Mouse (Mus musculus): Measurements from ENCODE around the gene Mtch2. TPM values are rescaled to one million over a fixed set of nuclear protein-coding genes. Genes with fewer than 3 reads are reported as not detected.
"Not testable (repeated sequence)": the region's sequence is repeated elsewhere in the genome, so short reads cannot be mapped to it uniquely, and the experiment has no call there.

The Mtch2 gene
- polyA plus RNA-seq, 1 experiment from 2014 or later, result 232 TPM

DNA sequence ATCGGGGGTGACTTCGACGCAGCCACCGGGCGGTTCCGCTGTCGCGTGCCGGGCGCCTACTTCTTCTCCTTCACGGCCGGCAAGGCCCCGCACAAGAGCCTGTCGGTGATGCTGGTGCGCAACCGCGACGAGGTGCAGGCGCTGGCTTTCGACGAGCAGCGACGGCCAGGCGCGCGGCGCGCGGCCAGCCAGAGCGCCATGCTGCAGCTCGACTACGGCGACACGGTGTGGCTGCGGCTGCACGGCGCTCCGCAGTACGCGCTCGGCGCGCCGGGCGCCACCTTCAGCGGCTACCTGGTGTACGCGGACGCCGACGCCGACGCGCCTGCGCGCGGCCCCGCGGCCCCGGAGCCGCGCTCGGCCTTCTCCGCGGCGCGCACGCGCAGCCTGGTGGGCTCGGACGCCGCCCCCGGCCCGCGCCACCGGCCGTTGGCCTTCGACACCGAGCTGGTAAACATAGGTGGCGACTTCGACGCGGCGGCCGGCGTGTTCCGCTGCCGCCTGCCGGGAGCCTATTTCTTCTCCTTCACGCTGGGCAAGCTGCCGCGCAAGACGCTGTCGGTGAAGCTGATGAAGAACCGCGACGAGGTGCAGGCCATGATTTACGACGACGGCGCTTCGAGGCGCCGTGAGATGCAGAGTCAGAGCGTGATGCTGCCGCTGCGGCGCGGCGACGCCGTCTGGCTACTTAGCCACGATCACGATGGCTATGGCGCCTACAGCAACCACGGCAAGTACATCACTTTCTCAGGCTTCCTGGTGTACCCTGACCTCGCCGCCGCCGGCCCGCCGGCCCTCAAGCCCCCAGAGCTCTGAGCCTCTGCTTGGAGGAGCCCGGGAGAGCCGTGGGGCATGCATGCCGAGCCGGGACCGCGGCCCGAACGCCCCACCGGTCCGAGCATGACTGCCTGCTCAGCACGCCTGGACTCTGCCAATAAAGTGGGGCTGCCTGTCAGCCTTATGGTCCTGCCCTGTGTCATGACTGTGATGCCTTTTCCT, 42.9 kb downstream of the Mtch2 start:
- Histone ChIP-seq H3K36me3 (0 out of 2 replicates have a peak, but pooled peaks cover 5% of the 10 kb centered on the region), H3K9ac (peak overlapping the region; percentile 33), H3K27me3 (replicated peaks) (peaks cover 43% of the 10 kb centered on the region), H3K4me3 (replicated peaks) (peak overlapping the region; percentile 49), H3K27ac (no peak overlapping the region), H3K4me2 (peak overlapping the region; percentile 73), H3K9me3 (no peaks in the 10 kb centered on the region), H3K4me1 (peaks cover 16% of the 10 kb centered on the region; the same call in 1 of the 2 replicates)
- peak; percentile 72 for ATAC-seq (ENCODE audit: insufficient read depth, low FRiP score, low read depth)
- 4% methylated on average over 115 of the region's 133 CpGs for WGBS

DNA sequence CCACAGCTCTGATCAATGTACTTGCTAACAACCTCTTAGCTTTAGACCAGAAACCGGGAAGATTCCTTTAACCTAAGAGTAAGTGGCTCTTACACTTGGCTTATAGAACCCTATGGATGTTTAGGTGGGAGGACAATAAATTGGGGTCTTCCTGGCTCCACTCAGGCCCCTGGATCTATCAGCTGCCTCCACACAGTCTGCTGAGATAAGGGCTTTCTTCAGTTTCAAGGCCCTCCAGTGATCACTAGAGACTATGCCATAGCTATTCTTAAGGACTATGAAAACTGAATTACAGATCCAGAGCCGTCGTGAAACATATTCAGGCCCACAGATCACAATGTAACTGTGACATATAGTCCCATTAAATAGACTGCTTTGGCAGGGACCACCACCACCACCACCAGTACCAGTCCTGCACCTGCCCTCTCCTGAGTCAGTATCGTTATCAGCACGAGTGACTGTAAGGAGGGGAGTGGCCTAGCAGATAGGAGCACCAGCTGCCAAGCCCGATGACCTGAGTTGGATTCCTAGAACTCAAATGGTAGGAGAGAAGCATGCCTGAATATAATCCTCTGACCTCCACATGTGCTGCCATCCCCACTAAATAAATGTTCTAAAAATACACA, 46.8 kb downstream of the Mtch2 start:
- ATAC-seq (ENCODE audit: insufficient read depth, low FRiP score, low read depth), result peak; percentile 68; the same call in 1 of the 2 replicates
- WGBS, result 73% methylated on average over 6 of the region's 6 CpGs
- Histone ChIP-seq H3K9me3 (no peaks in the 10 kb centered on the region), H3K27ac (no peak overlapping the region), H3K4me1 (peaks cover 11% of the 10 kb centered on the region; the same call in 1 of the 2 replicates), H3K9ac (no peak overlapping the region), H3K36me3 (peaks cover 29% of the 10 kb centered on the region), H3K4me2 (no peak overlapping the region), H3K4me3 (replicated peaks) (no peak overlapping the region), H3K27me3 (replicated peaks) (peaks cover 8% of the 10 kb centered on the region)

DNA sequence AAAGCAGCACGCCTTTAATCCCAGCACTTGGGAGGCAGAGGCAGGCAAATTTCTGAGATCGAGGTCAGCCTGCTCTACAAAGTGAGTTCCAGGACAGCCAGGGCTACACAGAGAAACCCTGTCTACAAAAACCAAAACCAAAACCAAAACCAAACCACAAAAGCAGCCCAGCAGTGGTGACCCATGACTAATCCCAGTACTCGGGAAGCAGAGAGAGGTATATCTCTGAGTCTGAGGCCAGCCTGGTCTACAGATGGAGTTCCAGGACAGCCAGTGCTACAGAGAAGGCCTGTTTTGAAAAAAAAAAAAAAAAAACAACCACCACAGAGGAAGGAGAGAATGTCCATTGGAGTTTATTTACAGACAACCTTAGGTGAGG, 47.3 kb downstream of the Mtch2 start:
- peaks cover 29% of the 10 kb centered on the region for H3K36me3 ChIP-seq

DNA sequence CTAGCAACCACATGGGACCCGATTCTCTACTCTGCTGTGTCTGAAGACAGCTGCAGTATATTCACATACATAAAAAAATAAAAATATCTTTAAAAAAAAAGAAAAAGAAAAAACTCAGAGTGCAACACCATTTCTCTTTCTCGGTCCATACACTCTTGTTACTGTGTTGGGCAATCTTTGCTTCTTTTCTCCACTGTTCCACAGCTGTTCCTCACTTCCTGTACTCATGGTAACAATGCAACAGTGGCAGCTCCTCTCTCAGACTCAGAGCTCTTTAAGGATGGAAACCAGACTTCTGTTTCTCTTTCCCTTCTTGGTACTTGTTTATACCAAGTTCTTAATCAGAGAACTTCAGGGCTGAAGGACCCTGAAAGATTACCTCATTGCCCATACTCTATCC, 56.4 kb downstream of the Mtch2 start:
- ATAC-seq (ENCODE audit: insufficient read depth, low FRiP score, low read depth), result no peak
- peaks cover 10% of the 10 kb centered on the region for H3K36me3 ChIP-seq

More for the DNA sequence above, 47.3 kb downstream of the Mtch2 start:
- WGBS, result 87% methylated on average over 3 of the region's 3 CpGs
- not testable (repeated sequence) for H3K27me3 ChIP-seq (replicated peaks); H3K9me3 ChIP-seq; H3K27ac ChIP-seq; H3K4me1 ChIP-seq; ATAC-seq (ENCODE audit: insufficient read depth, low FRiP score, low read depth); H3K4me2 ChIP-seq; H3K4me3 ChIP-seq (replicated peaks); H3K9ac ChIP-seq

DNA sequence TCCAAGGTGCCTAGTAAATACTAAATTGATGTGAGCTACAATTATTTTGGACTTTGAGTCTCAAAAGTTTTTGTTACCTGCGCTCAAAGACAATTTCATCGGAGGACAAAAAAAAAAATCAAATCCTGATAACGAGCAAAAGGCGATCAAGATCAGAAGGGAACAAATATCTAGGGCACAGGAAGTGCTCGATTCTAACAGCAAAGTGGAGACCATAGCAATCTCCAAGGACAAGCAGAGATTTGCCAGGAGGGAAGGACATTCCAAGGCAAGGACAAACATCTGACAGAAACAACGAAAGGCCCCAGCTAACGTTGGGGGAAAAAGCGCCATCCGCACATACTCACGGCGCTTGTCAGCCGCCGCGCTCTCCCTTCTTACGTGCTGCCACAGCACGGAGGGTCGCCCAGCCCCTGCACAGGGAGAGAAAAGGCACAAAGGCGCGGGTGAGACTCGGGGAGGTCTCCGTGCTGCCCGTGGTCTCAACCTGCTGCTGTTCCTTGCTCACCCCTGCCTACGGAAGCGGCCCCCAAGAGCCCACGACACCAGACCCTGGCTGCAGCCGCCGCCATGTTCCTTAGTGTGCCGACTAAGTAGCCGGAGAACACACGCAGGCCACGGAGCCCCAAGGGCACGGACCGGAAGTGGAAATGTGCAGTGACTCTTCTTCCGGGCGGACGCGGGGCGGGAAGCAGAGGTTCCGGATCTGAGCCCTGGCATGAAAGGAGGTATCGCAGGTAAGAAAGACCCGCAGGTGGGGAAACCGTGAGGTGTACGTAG, 57.3 kb downstream of the Mtch2 start, which contains the start of the genes Kbtbd4 and Ndufs3:
Kbtbd4 (plus strand) TSS at position 665 of the 780 bp plus-strand sequence.
Ndufs3 (minus strand) TSS at position 752 of the 780 bp plus-strand sequence.
- Histone ChIP-seq H3K36me3 (peaks cover 17% of the 10 kb centered on the region), H3K9ac (peak within 1 kb of the TSS; percentile 88), H3K27me3 (replicated peaks) (no peaks in the 10 kb centered on the region), H3K4me3 (replicated peaks) (peak within 1 kb of the TSS; percentile 97), H3K4me1 (peaks cover 15% of the 10 kb centered on the region; the same call in 1 of the 2 replicates), H3K9me3 (no peaks in the 10 kb centered on the region), H3K4me2 (peak within 1 kb of the TSS; percentile 63), H3K27ac (peak within 1 kb of the TSS; percentile 94)
- under 1% methylated on average over 43 of the region's 43 CpGs for WGBS
- peak; percentile 93 for ATAC-seq (ENCODE audit: insufficient read depth, low FRiP score, low read depth)

More for the DNA sequence above, 56.4 kb downstream of the Mtch2 start:
- Histone ChIP-seq H3K27ac (no peak overlapping the region), H3K27me3 (replicated peaks) (no peaks in the 10 kb centered on the region), H3K9ac (peak overlapping the region; percentile 88; the same call in 1 of the 2 replicates), H3K9me3 (no peaks in the 10 kb centered on the region), H3K4me3 (replicated peaks) (peak overlapping the region; percentile 97), H3K4me2 (peak overlapping the region; percentile 63), H3K4me1 (peaks cover 15% of the 10 kb centered on the region; the same call in 1 of the 2 replicates)
- 66% methylated on average over 2 of the region's 2 CpGs for WGBS

DNA sequence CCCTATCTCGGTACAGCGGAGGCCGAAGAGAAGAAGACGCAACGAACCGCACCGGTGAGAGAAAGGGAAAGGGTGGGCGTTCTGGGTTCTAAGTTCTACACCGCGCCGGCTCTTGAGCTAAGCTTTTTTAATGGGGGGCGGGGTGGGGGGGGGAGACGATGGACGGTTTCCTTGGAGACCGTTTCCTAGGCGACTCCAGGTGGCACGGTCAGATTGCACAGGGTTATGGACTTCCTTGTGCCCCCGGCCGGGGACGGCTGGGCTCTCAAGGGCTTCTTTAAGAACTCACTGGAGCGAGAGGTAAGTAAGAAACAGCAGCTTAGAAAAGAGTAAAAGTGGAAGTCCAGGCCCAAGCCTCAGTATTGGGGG, 57.9 kb downstream of the Mtch2 start:
- Histone ChIP-seq H3K4me2 (peak overlapping the region; percentile 63), H3K27ac (peak overlapping the region; percentile 94), H3K36me3 (peaks cover 23% of the 10 kb centered on the region), H3K4me1 (peaks cover 15% of the 10 kb centered on the region; the same call in 1 of the 2 replicates), H3K4me3 (replicated peaks) (peak overlapping the region; percentile 97), H3K9me3 (no peaks in the 10 kb centered on the region), H3K9ac (peak overlapping the region; percentile 88), H3K27me3 (replicated peaks) (no peaks in the 10 kb centered on the region)
- under 1% methylated on average over 21 of the region's 21 CpGs for WGBS
- ATAC-seq (ENCODE audit: insufficient read depth, low FRiP score, low read depth), result peak; percentile 51; the same call in 1 of the 2 replicates

DNA sequence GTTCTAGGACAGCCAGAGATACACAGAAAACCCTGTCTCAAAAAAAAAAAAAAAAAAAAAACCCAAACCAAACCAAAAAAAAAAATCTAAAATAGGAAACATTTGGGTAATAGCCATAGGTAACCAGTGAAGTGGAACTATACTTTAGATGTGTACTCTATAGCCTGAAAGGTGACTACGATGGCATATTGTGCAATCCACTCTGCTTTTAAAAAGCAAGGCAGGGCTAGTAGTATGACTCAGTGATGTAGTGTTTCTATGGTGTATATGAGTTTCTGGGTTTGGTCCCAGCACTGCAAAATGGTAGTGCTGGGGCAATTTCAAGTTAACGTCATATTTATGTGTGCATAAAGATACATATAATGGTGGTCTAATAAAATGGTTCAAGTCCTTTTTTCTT, 59.8 kb downstream of the Mtch2 start:
- Histone ChIP-seq H3K4me2 (no peak overlapping the region), H3K9ac (no peak overlapping the region), H3K27ac (no peak overlapping the region), H3K4me3 (replicated peaks) (no peak overlapping the region), H3K27me3 (replicated peaks) (no peaks in the 10 kb centered on the region), H3K36me3 (peaks cover 32% of the 10 kb centered on the region), H3K4me1 (peaks cover 15% of the 10 kb centered on the region; the same call in 1 of the 2 replicates), H3K9me3 (no peaks in the 10 kb centered on the region)
- no peak for ATAC-seq (ENCODE audit: insufficient read depth, low FRiP score, low read depth)
- 89% methylated on average over 2 of the region's 2 CpGs for WGBS

DNA sequence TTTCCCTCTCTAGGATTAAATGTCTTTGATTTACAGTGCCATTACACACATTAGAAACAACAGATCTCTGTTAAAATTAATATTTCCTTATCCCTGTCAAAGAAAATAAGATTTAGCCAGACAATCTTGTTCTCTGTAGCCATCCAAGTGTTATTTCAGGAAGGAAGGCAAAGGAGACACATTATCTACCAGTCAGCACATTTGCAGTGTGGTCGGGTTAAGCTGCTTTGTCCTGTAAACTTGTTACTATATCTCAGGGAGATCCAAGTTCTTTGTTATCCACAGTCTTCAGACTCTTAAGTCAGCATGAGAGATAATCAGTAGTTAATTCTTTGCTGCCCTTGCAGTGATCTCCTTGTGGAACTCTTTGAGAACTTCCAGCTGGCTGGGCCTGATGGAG, 63.9 kb downstream of the Mtch2 start:
- H3K9ac ChIP-seq, result no peak overlapping the region
- peaks cover 40% of the 10 kb centered on the region for H3K36me3 ChIP-seq
- peaks cover 4% of the 10 kb centered on the region; the same call in 1 of the 2 replicates for H3K4me1 ChIP-seq
- no peak overlapping the region for H3K4me2 ChIP-seq
- WGBS, result 60% methylated on average over 1 of the region's 1 CpGs
- H3K9me3 ChIP-seq, result no peaks in the 10 kb centered on the region
- H3K4me3 ChIP-seq (replicated peaks), result no peak overlapping the region
- H3K27me3 ChIP-seq (replicated peaks), result no peaks in the 10 kb centered on the region
- ATAC-seq (ENCODE audit: insufficient read depth, low FRiP score, low read depth), result no peak
- no peak overlapping the region for H3K27ac ChIP-seq

DNA sequence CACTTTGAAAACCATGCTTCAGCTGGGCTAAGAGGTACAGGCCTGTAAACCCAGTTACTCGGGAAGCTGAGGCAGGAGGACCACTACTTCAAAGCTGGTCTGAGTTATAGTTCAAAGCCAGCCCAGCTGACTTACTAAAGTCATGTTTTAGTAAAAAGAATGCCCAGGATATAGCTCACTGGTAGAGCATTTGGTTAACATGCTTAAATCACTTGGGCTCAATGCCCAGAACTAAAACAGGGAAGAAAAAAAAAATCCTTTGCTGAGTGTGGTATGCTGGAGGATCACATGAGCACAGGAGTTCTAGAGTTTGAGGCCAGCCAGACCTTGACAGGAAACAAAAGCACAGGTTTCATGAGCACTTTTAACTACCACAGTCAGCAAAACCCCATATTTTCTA, 64.7 kb downstream of the Mtch2 start:
- no peaks in the 10 kb centered on the region for H3K9me3 ChIP-seq
- H3K9ac ChIP-seq, result no peak overlapping the region
- 77% methylated on average over 1 of the region's 1 CpGs for WGBS
- no peak overlapping the region for H3K27ac ChIP-seq
- no peaks in the 10 kb centered on the region for H3K27me3 ChIP-seq (replicated peaks)
- H3K4me1 ChIP-seq, result peaks cover 10% of the 10 kb centered on the region
- H3K36me3 ChIP-seq, result peaks cover 36% of the 10 kb centered on the region
- H3K4me3 ChIP-seq (replicated peaks), result no peak overlapping the region
- no peak for ATAC-seq (ENCODE audit: insufficient read depth, low FRiP score, low read depth)
- no peak overlapping the region for H3K4me2 ChIP-seq

DNA sequence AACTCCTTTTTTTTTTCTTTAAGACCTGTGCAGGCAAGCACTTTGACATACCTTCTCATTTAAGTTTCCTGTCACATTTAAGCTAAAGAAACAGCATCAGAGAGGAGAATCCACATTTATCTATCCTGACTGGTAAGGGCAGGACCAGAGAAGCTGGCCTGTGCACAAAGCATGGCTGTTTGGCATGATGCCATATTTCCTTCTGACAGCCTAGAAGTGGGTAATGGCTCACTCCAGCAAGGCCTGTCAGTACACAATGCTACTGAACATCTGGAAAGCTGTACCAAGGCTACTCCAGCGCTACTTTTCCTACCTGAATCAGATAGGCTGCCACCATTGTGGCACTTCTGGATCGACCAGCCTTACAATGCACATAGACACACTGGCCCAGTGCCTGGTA, 66.7 kb downstream of the Mtch2 start:
- WGBS, result 64% methylated on average over 2 of the region's 2 CpGs
- H3K4me3 ChIP-seq (replicated peaks), result no peak overlapping the region
- H3K9ac ChIP-seq, result no peak overlapping the region
- H3K9me3 ChIP-seq, result no peaks in the 10 kb centered on the region
- no peaks in the 10 kb centered on the region for H3K27me3 ChIP-seq (replicated peaks)
- no peak overlapping the region for H3K4me2 ChIP-seq
- ATAC-seq (ENCODE audit: insufficient read depth, low FRiP score, low read depth), result no peak
- no peak overlapping the region for H3K27ac ChIP-seq
- peaks cover 10% of the 10 kb centered on the region for H3K4me1 ChIP-seq
- peaks cover 35% of the 10 kb centered on the region for H3K36me3 ChIP-seq

DNA sequence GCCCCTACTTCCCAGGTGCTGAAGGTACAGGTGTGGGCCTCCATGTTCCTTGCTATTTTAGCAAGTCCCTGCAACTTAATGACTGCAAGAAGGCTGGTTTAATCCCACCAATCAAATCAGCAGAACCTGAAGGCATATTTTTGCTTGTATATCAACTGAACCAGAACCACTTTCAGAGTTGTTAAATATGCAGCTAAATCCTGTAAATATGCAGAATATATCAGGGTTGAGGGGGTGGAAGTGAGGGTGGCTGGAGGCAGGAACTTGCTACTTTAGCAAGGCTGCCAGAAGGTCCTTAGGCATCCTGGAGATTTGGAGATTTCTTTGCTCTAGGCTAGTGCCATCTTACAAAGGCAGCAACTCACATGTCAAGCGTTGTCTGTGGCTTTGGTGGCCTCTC, 68.6 kb downstream of the Mtch2 start:
- Histone ChIP-seq H3K9me3 (no peaks in the 10 kb centered on the region), H3K4me2 (peak overlapping the region; percentile 83; the same call in 1 of the 2 replicates), H3K27me3 (replicated peaks) (no peaks in the 10 kb centered on the region), H3K36me3 (peaks cover 19% of the 10 kb centered on the region; the same call in 1 of the 2 replicates), H3K9ac (0 out of 2 replicates have a peak overlapping the region, but pooled peaks have one; percentile 12), H3K4me1 (peaks cover 10% of the 10 kb centered on the region), H3K27ac (no peak overlapping the region), H3K4me3 (replicated peaks) (0 out of 2 replicates have a peak overlapping the region, but pooled peaks have one; percentile 60)
- 68% methylated on average over 1 of the region's 1 CpGs for WGBS
- no peak for ATAC-seq (ENCODE audit: insufficient read depth, low FRiP score, low read depth)
